Mouse (Mus musculus) kidney, embryonic 14.5 days (tissue): ENCODE measurements at regions not wholly inside any gene's neighbourhood (a gene's known extent, or its start where the extent isn't known, plus 50 kb on each side); places are given as distances from the start of the nearest gene placed in this dataset.

Experiments used
- ATAC-seq: fragments of 200-750 bp; cut with Nextera tagmentation; 2 replicates; pipeline ENCODE4 v1.8.0; 2017; ENCODE audit warnings: moderate number of reproducible peaks, mild to moderate bottlenecking, moderate TSS enrichment, moderate library complexity; ENCODE audit not compliant: low FRiP score, low TSS enrichment
- H3K27ac ChIP-seq: fragments of 300-500 bp; sonication (generic); 2 replicates; pipeline ENCODE4 v1.5.1; 2014; ENCODE audit warnings: low read depth, mild to moderate bottlenecking, low read length, moderate library complexity, mixed read lengths
- H3K27me3 ChIP-seq: fragments of 300-500 bp; sonication (generic); 2 replicates; pipeline ENCODE4 v1.6.1; 2014; ENCODE audit warnings: mild to moderate bottlenecking, low read length; ENCODE audit not compliant: control insufficient read depth, insufficient read depth
- H3K36me3 ChIP-seq: fragments of 300-500 bp; sonication (generic); 2 replicates; pipeline ENCODE4 v1.6.1; 2014; ENCODE audit warnings: low read length, mixed read lengths; ENCODE audit not compliant: control insufficient read depth, insufficient read depth
- H3K4me1 ChIP-seq: fragments of 300-500 bp; sonication (generic); 2 replicates; pipeline ENCODE4 v1.6.1; 2014; ENCODE audit warnings: low read length, mixed read lengths; ENCODE audit not compliant: control insufficient read depth, insufficient read depth
- H3K4me2 ChIP-seq: fragments of 300-500 bp; sonication (generic); replicated peaks from 2 replicates; pipeline ENCODE4 v1.6.1; 2014; ENCODE audit warnings: low read depth, mild to moderate bottlenecking, low read length
- H3K4me3 ChIP-seq: fragments of 300-500 bp; sonication (generic); 2 replicates; pipeline ENCODE4 v1.5.1; 2014; ENCODE audit warnings: mild to moderate bottlenecking, low read length
- H3K9ac ChIP-seq: fragments of 300-500 bp; sonication (generic); 2 replicates; pipeline ENCODE4 v1.6.1; 2014; ENCODE audit warnings: low read depth, mild to moderate bottlenecking, low read length, moderate library complexity
- H3K9me3 ChIP-seq: fragments of 300-500 bp; sonication (generic); 2 replicates; pipeline ENCODE4 v1.6.1; 2016; ENCODE audit warnings: low read length; ENCODE audit not compliant: control insufficient read depth
- WGBS: fragments of 180-500 bp; shearing (Covaris S2); extraction: QIAGEN DNeasy Blood & Tissue Kit; methylation state at CpG from one replicate; pipeline ENCODE4 v1.1.7; 2014; 5-methylcytosine and 5-hydroxymethylcytosine counted together

DNA sequence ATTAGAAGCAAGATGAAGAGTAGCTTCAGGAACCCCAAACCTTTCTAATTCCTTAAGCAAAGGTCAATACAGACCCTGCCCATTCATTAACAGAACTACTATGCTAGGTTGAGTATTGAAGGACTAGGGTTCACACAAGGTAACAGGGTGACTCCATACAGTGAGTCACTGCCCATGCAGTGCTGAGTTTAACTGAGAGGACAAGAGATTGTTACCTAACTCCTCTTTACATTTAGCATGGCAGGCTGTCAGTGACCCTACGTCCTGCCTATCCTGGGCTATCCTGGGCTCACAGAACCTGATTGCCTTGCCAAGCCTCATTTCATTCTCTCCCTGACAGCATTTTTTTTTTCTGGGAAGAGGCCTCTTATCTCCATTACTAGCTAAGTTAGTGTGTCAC lies 127.6 kb upstream of the Ell2 start:
- H3K4me1 ChIP-seq, result no peaks in the 10 kb centered on the region
- no peak overlapping the region for H3K4me2 ChIP-seq
- WGBS, result 92% methylated on average over 1 of the region's 1 CpGs
- no peaks in the 10 kb centered on the region for H3K36me3 ChIP-seq
- no peak overlapping the region for H3K9ac ChIP-seq
- H3K27me3 ChIP-seq, result no peaks in the 10 kb centered on the region
- no peak for ATAC-seq
- no peak overlapping the region for H3K27ac ChIP-seq
- H3K9me3 ChIP-seq, result no peaks in the 10 kb centered on the region
- H3K4me3 ChIP-seq, result no peak overlapping the region

DNA sequence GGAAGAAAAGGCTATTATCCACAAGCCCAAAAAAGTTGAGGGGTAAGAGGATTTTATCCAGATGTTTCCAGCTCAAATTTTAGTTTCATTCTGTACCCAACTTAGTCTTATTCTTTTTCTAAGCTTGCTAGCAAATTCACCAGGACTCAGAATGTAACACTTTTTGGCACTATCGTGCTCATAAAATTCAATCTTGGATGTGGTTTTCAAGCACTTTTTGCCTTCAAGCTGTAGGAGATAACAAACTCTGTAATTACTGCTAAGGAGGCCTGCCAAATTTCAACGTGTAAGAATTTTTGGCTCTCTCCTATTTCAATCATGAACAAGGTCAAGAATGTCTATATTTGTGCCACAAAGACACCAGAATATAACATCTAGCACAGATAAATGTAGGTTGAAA lies 115.7 kb upstream of the Ell2 start:
- no peaks in the 10 kb centered on the region for H3K9me3 ChIP-seq
- H3K27me3 ChIP-seq, result no peaks in the 10 kb centered on the region
- WGBS, result 85% methylated on average over 2 of the region's 2 CpGs

DNA sequence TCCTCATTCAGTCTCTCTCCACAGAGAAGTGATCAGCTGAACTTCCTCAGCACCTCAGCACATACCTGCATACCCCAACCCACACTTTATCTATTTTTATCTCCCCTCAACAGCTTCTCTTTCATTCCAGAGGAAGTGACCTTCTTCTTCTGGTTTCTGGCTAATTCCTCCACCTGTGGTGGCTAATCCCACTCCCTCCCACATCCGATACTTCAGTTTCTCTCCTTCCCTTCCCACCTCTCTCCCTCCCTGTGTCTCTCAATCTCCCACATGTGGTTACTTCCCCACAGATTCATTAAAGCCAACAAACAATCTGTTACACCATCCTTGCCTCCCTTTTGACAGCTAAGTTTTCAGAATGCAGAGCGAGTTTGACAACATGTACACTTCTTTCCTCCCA lies 109.7 kb upstream of the Ell2 start:
- H3K27ac ChIP-seq, result no peak overlapping the region
- no peak overlapping the region for H3K4me2 ChIP-seq
- no peaks in the 10 kb centered on the region for H3K9me3 ChIP-seq
- H3K9ac ChIP-seq, result no peak overlapping the region
- no peaks in the 10 kb centered on the region for H3K4me1 ChIP-seq
- ATAC-seq, result no peak
- no peak overlapping the region for H3K4me3 ChIP-seq
- WGBS, result 81% methylated on average over 2 of the region's 2 CpGs
- H3K36me3 ChIP-seq, result no peaks in the 10 kb centered on the region
- H3K27me3 ChIP-seq, result no peaks in the 10 kb centered on the region

More for the DNA sequence above, 115.7 kb upstream of the Ell2 start:
- no peak overlapping the region for H3K9ac ChIP-seq
- no peaks in the 10 kb centered on the region for H3K4me1 ChIP-seq
- no peak for ATAC-seq
- no peak overlapping the region for H3K27ac ChIP-seq
- no peaks in the 10 kb centered on the region for H3K36me3 ChIP-seq
- no peak overlapping the region for H3K4me3 ChIP-seq
- no peak overlapping the region for H3K4me2 ChIP-seq

- Histone ChIP-seq H3K9me3 (no peaks in the 10 kb centered on the region), H3K4me3 (no peak overlapping the region), H3K27ac (no peak overlapping the region), H3K9ac (no peak overlapping the region), H3K4me2 (no peak overlapping the region), H3K4me1 (no peaks in the 10 kb centered on the region), H3K36me3 (no peaks in the 10 kb centered on the region), H3K27me3 (no peaks in the 10 kb centered on the region)
- no peak for ATAC-seq
These were observed 108.4 kb upstream of the Ell2 start for GRCm38 (mm10) chr13:75598186-75598585.

DNA sequence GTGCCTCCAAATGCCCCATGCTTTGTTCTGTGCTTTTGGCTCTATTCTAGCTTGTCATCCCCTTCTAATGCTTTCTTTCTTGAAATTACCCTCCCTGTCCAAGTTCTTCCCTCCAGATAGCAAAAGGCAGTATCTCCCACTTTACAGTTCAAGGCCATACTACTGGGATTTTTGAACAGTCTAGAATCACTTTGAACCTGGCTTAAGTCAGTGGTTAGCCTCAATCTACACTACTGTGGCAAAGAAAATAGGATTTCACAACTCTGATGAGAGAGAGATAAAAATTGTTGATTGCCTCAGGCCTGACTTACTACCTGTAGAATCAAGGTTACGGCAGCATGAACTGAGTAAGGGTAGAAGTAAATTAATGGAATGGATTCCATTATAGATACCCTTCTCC lies 107.9 kb upstream of the Ell2 start:
- H3K27me3 ChIP-seq, result no peaks in the 10 kb centered on the region
- H3K4me2 ChIP-seq, result no peak overlapping the region
- no peak overlapping the region for H3K27ac ChIP-seq
- H3K36me3 ChIP-seq, result no peaks in the 10 kb centered on the region
- no peak for ATAC-seq
- no peaks in the 10 kb centered on the region for H3K4me1 ChIP-seq
- no peak overlapping the region for H3K4me3 ChIP-seq
- no peaks in the 10 kb centered on the region for H3K9me3 ChIP-seq
- no peak overlapping the region for H3K9ac ChIP-seq
- 85% methylated on average over 1 of the region's 1 CpGs for WGBS

DNA sequence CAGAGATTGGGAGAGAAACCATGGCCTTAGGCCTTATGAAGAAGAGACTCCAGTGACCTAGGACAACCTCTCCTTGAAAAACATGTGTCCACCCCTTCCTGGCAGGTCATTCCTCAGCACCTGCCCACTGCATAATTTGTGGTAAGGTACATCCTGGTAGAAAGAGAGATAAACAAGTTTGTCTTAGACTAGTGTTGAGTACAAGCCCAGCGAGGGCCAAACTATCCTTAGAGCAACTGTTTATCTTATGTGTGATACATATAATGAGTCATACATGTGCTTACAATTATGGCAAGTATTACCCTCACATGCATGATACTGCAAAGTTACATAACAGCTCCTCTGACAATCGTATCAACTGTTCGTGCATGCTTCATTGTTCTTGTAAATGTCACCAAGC lies 83.3 kb upstream of the Ell2 start:
- Histone ChIP-seq H3K9ac (no peak overlapping the region), H3K27ac (no peak overlapping the region), H3K4me2 (no peak overlapping the region), H3K4me1 (no peaks in the 10 kb centered on the region), H3K4me3 (no peak overlapping the region), H3K27me3 (no peaks in the 10 kb centered on the region), H3K9me3 (no peaks in the 10 kb centered on the region), H3K36me3 (no peaks in the 10 kb centered on the region)
- 86% methylated on average over 3 of the region's 3 CpGs for WGBS
- ATAC-seq, result no peak

GRCm38 (mm10) chr13:75627405-75627804 lies 79.2 kb upstream of the Ell2 start:
- no peaks in the 10 kb centered on the region for H3K27me3 ChIP-seq
- no peaks in the 10 kb centered on the region for H3K9me3 ChIP-seq
- H3K36me3 ChIP-seq, result no peaks in the 10 kb centered on the region
- no peaks in the 10 kb centered on the region for H3K4me1 ChIP-seq
- H3K4me2 ChIP-seq, result no peak overlapping the region
- no peak overlapping the region for H3K27ac ChIP-seq
- no peak overlapping the region for H3K9ac ChIP-seq
- H3K4me3 ChIP-seq, result no peak overlapping the region
- no peak for ATAC-seq
- WGBS, result 86% methylated on average over 1 of the region's 1 CpGs

- Histone ChIP-seq H3K4me3 (no peak overlapping the region), H3K9ac (no peak overlapping the region), H3K4me1 (no peaks in the 10 kb centered on the region), H3K27ac (no peak overlapping the region), H3K4me2 (no peak overlapping the region), H3K9me3 (no peaks in the 10 kb centered on the region), H3K27me3 (no peaks in the 10 kb centered on the region), H3K36me3 (no peaks in the 10 kb centered on the region)
- WGBS, result 100% methylated on average over 1 of the region's 1 CpGs
- no peak for ATAC-seq
These were observed 75.5 kb upstream of the Ell2 start for GRCm38 (mm10) chr13:75631048-75631447.

DNA sequence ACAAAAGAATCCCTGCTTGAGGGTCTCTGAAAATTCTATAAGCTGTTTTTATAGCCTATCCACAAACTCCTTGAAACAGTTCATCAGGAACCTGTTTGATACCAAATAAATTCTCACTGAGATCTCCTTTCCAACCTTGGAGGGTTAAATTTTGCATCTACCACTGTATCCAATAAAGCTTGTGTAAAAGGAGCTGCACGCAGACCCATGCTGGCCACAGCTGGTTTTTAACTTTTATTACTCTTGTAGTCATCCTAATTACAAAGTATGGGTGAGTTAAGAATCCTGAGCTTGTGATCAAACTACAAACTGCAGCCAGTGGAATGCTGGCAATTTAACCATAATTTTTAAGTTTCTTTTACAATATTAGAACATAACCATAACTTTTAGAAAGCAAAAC lies 59.0 kb upstream of the Ell2 start:
- no peak for ATAC-seq
- 44% methylated on average over 1 of the region's 1 CpGs for WGBS
- H3K27ac ChIP-seq, result no peak overlapping the region

GRCm38 (mm10) chr13:75651941-75652340 lies 54.6 kb upstream of the Ell2 start:
- Histone ChIP-seq H3K27ac (no peak overlapping the region), H3K9me3 (no peaks in the 10 kb centered on the region), H3K9ac (no peak overlapping the region), H3K4me3 (no peak overlapping the region), H3K36me3 (no peaks in the 10 kb centered on the region), H3K4me2 (no peak overlapping the region), H3K4me1 (no peaks in the 10 kb centered on the region), H3K27me3 (no peaks in the 10 kb centered on the region)
- ATAC-seq, result no peak
- 76% methylated on average over 3 of the region's 3 CpGs for WGBS

More for the DNA sequence above, 59.0 kb upstream of the Ell2 start:
- Histone ChIP-seq H3K36me3 (no peaks in the 10 kb centered on the region), H3K4me2 (no peak overlapping the region), H3K9me3 (no peaks in the 10 kb centered on the region), H3K9ac (no peak overlapping the region), H3K27me3 (no peaks in the 10 kb centered on the region), H3K4me1 (no peaks in the 10 kb centered on the region), H3K4me3 (no peak overlapping the region)
